Mouse (Mus musculus) heart, postnatal 36 days (tissue): Measurements from ENCODE around the gene Ccm2. TPM values are rescaled to one million over a fixed set of nuclear protein-coding genes. Genes with fewer than 3 reads are reported as not detected.

Source experiments
- DNase-seq, 2 experiments: peaks; one replicate each; pipeline ENCODE4 v3.0.0; 2021 to 2022
- intact Hi-C: fragments of 180-260 bp; cut with DNase I; formaldehyde crosslinking; loops from one replicate; pipeline ENCODE4 v1.15.1; 2025
- total RNA-seq, 2 experiments: library from RNA; stranded (reverse); gene quantifications; 2 replicates each; pipeline ENCODE4 v1.2.3; 2021

The Ccm2 gene
- total RNA-seq, 2 experiments from 2014 or later: 24.1 to 30.2 TPM

GRCm38 (mm10) chr11:6528186-6529006 lies 18.3 kb upstream of the Ccm2 start:
- peak; percentile 98 to 99 for DNase-seq
- intact Hi-C loops: loop anchor here (5.0 kb wide), 2 partner anchors 51 to 99 kb away; partner anchors contain the start of genes Purb and Tbrg4

- intact Hi-C loops: loop anchor here (5.0 kb wide), 2 partner anchors 53 to 97 kb away; partner anchors contain the start of genes Purb and Tbrg4
- DNase-seq: no peak
Observed at GRCm38 (mm10) chr11:6529961-6530360, 16.7 kb upstream of the Ccm2 start.

GRCm38 (mm10) chr11:6530746-6531145 lies 15.9 kb upstream of the Ccm2 start:
- no peak for DNase-seq
- intact Hi-C loops: no loop called here

GRCm38 (mm10) chr11:6544683-6545082 lies 2.0 kb upstream of the Ccm2 start:
- DNase-seq: no peak
- intact Hi-C loops: no loop called here

- DNase-seq: no peak
- intact Hi-C loops: no loop called here
Observed at GRCm38 (mm10) chr11:6545186-6545856, 1.4 kb upstream of the Ccm2 start.

GRCm38 (mm10) chr11:6545857-6546192 lies 862 bp upstream of the Ccm2 start:
- DNase-seq: no peak
- intact Hi-C loops: loop anchor here (1.0 kb wide), 2 partner anchors 71 to 80 kb away; partner anchors contain the start of genes Purb and Tbrg4

- peak; percentile 77 to 86 for DNase-seq
- intact Hi-C loops: no loop called here
Observed at GRCm38 (mm10) chr11:6547037-6547680, 472 bp downstream of the Ccm2 start.

- DNase-seq: no peak
- intact Hi-C loops: no loop called here
Observed at GRCm38 (mm10) chr11:6547696-6548325, 1.1 kb downstream of the Ccm2 start.

GRCm38 (mm10) chr11:6549770-6550169 lies 3.1 kb downstream of the Ccm2 start:
- no peak for DNase-seq
- intact Hi-C loops: loop anchor here (5.0 kb wide), 1 partner anchor 38 kb away; no protein-coding TSS in a partner anchor

GRCm38 (mm10) chr11:6550201-6550600 lies 3.5 kb downstream of the Ccm2 start:
- intact Hi-C loops: loop anchor here (5.0 kb wide), 1 partner anchor 37 kb away; no protein-coding TSS in a partner anchor
- DNase-seq: no peak

GRCm38 (mm10) chr11:6558234-6558633 lies 11.5 kb downstream of the Ccm2 start:
- DNase-seq: no peak
- intact Hi-C loops: no loop called here

- no peak for DNase-seq
- intact Hi-C loops: no loop called here
Observed at GRCm38 (mm10) chr11:6559996-6560395, 13.3 kb downstream of the Ccm2 start.

- intact Hi-C loops: no loop called here
- DNase-seq: peak in 1 of 2 experiments; percentile 47
Observed at GRCm38 (mm10) chr11:6560655-6561360, 14.1 kb downstream of the Ccm2 start.

- DNase-seq: no peak
- intact Hi-C loops: no loop called here
Observed at GRCm38 (mm10) chr11:6561474-6561873, 14.8 kb downstream of the Ccm2 start.

- intact Hi-C loops: no loop called here
- no peak for DNase-seq
Observed at GRCm38 (mm10) chr11:6562359-6562758, 15.7 kb downstream of the Ccm2 start.

GRCm38 (mm10) chr11:6563201-6563600 lies 16.5 kb downstream of the Ccm2 start:
- no peak for DNase-seq
- intact Hi-C loops: no loop called here

GRCm38 (mm10) chr11:6566496-6566895 lies 19.8 kb downstream of the Ccm2 start:
- intact Hi-C loops: no loop called here
- no peak for DNase-seq

- intact Hi-C loops: no loop called here
- DNase-seq: no peak
Observed at GRCm38 (mm10) chr11:6567951-6568350, 21.3 kb downstream of the Ccm2 start.

- intact Hi-C loops: no loop called here
- DNase-seq: peak; percentile 43 to 45
Observed at GRCm38 (mm10) chr11:6568584-6569409, 22.1 kb downstream of the Ccm2 start.
